Mouse (Mus musculus) limb, embryonic 14.5 days (tissue): ENCODE data around the gene Lsamp. TPM values are rescaled to one million over a fixed set of nuclear protein-coding genes. Genes with fewer than 3 reads are reported as not detected.

Experiments
- ATAC-seq: fragments of 200-750 bp; cut with Nextera tagmentation; 2 replicates; pipeline ENCODE4 v1.8.0; 2017; ENCODE audit warnings: low read depth, moderate number of reproducible peaks, moderate TSS enrichment; ENCODE audit not compliant: low FRiP score
- DNase-seq: peaks from one replicate; pipeline ENCODE4 v3.0.0-alpha.2; 2015; ENCODE audit warnings: low spot score
- H3K27ac ChIP-seq: fragments of 300-500 bp; sonication (generic); replicated peaks from 2 replicates; pipeline ENCODE4 v1.5.1; 2014; ENCODE audit warnings: low read depth, mild to moderate bottlenecking, low read length, moderate library complexity, mixed read lengths
- H3K27me3 ChIP-seq: fragments of 300-500 bp; sonication (generic); 2 replicates; pipeline ENCODE4 v1.6.1; 2014; ENCODE audit warnings: low read length, mixed read lengths; ENCODE audit not compliant: control insufficient read depth, insufficient read depth
- H3K36me3 ChIP-seq: fragments of 300-500 bp; sonication (generic); 2 replicates; pipeline ENCODE4 v1.6.1; 2014; ENCODE audit warnings: mild to moderate bottlenecking, low read length, moderate library complexity, mixed read lengths; ENCODE audit not compliant: control insufficient read depth, insufficient read depth
- H3K4me1 ChIP-seq: fragments of 300-500 bp; sonication (generic); 2 replicates; pipeline ENCODE4 v1.6.1; 2014; ENCODE audit warnings: antibody characterized with exemption, low read length, mixed read lengths; ENCODE audit not compliant: control insufficient read depth, insufficient read depth
- H3K4me2 ChIP-seq: fragments of 300-500 bp; sonication (generic); replicated peaks from 2 replicates; pipeline ENCODE4 v1.6.1; 2014; ENCODE audit warnings: low read depth, mild to moderate bottlenecking, low read length, moderate library complexity; ENCODE audit not compliant: severe bottlenecking
- H3K4me3 ChIP-seq: fragments of 300-500 bp; sonication (generic); replicated peaks from 2 replicates; pipeline ENCODE4 v1.5.1; 2014; ENCODE audit warnings: low read length
- H3K9ac ChIP-seq: fragments of 300-500 bp; sonication (generic); 2 replicates; pipeline ENCODE4 v1.6.1; 2014; ENCODE audit warnings: mild to moderate bottlenecking, low read depth, low read length, moderate library complexity; ENCODE audit not compliant: severe bottlenecking
- H3K9me3 ChIP-seq: fragments of 300-500 bp; sonication (generic); 2 replicates; pipeline ENCODE4 v1.6.1; 2016; ENCODE audit warnings: low read length; ENCODE audit not compliant: control insufficient read depth
- POLR2A ChIP-seq: fragments of 200-500 bp; IDR thresholded peaks from 2 replicates; pipeline ENCODE4 v1.8.0; 2012; ENCODE audit warnings: inconsistent platforms, mild to moderate bottlenecking, moderate library complexity, borderline replicate concordance; ENCODE audit not compliant: insufficient read depth, insufficient read length; ENCODE audit errors: extremely low read depth
- WGBS: fragments of 180-500 bp; shearing (Covaris S2); extraction: QIAGEN DNeasy Blood & Tissue Kit; methylation state at CpG from one replicate; pipeline ENCODE4 v1.1.7; 2014; 5-methylcytosine and 5-hydroxymethylcytosine counted together
- polyA plus RNA-seq, 2 experiments: library from polyadenylated mRNA; depleted of rRNA in 1 of 2; stranded (reverse) in 1 of 2; unstranded in 1 of 2; fragments of >200 nt; fragmentation: Nextera tagmentation in 1 of 2; extraction: Ambion mirVana in 1 of 2; gene quantifications; 2 replicates each; pipeline versions ENCODE4 v1.2.1 to v1.2.3; 2012 to 2014

Gene Lsamp
- polyA plus RNA-seq, 2 experiments: 5.3 to 11.8 TPM

GRCm38 (mm10) chr16:40271859-40272258, 287.7 kb downstream of the Lsamp start:
- DNase-seq: no peak
- Histone ChIP-seq H3K27ac (no peak overlapping the region), H3K27me3 (no peaks in the 10 kb centered on the region), H3K4me3 (no peak overlapping the region), H3K4me1 (no peaks in the 10 kb centered on the region), H3K4me2 (no peak overlapping the region), H3K9ac (no peak overlapping the region), H3K36me3 (no peaks in the 10 kb centered on the region), H3K9me3 (no peaks in the 10 kb centered on the region)
- ATAC-seq: no peak
- no peak for TF ChIP-seq POLR2A
- WGBS: 80% methylated on average over 3 of the region's 3 CpGs

GRCm38 (mm10) chr16:40290132-40290531, 306.0 kb downstream of the Lsamp start:
- no peak overlapping the region for H3K4me2 ChIP-seq
- H3K27ac ChIP-seq: no peak overlapping the region
- TF ChIP-seq POLR2A: no peak
- DNase-seq (no peak), ATAC-seq (no peak)
- H3K9me3 ChIP-seq: no peaks in the 10 kb centered on the region
- no peak overlapping the region for H3K9ac ChIP-seq
- WGBS: 58% methylated on average over 4 of the region's 4 CpGs
- no peaks in the 10 kb centered on the region for H3K36me3 ChIP-seq
- H3K4me3 ChIP-seq: no peak overlapping the region
- H3K27me3 ChIP-seq: no peaks in the 10 kb centered on the region
- no peaks in the 10 kb centered on the region for H3K4me1 ChIP-seq

GRCm38 (mm10) chr16:40294296-40294882, 310.2 kb downstream of the Lsamp start:
- Histone ChIP-seq H3K4me3 (no peak overlapping the region), H3K27me3 (no peaks in the 10 kb centered on the region), H3K9me3 (no peaks in the 10 kb centered on the region), H3K4me1 (no peaks in the 10 kb centered on the region), H3K9ac (no peak overlapping the region), H3K27ac (no peak overlapping the region), H3K36me3 (no peaks in the 10 kb centered on the region), H3K4me2 (no peak overlapping the region)
- DNase-seq (no peak), ATAC-seq (no peak)
- TF ChIP-seq POLR2A: no peak
- WGBS: 73% methylated on average over 4 of the region's 4 CpGs

- H3K9ac ChIP-seq: no peak overlapping the region
- no peaks in the 10 kb centered on the region for H3K36me3 ChIP-seq
- no peak overlapping the region for H3K27ac ChIP-seq
- TF ChIP-seq POLR2A: no peak
- no peaks in the 10 kb centered on the region for H3K27me3 ChIP-seq
- DNase-seq: no peak
- WGBS: 79% methylated on average over 7 of the region's 7 CpGs
- H3K4me1 ChIP-seq: no peaks in the 10 kb centered on the region
- no peak for ATAC-seq
- H3K4me2 ChIP-seq: no peak overlapping the region
- H3K9me3 ChIP-seq: no peaks in the 10 kb centered on the region
- no peak overlapping the region for H3K4me3 ChIP-seq
These were observed 311.1 kb downstream of the Lsamp start for GRCm38 (mm10) chr16:40295240-40295639.

- H3K4me3 ChIP-seq: no peak overlapping the region
- H3K9me3 ChIP-seq: no peaks in the 10 kb centered on the region
- ATAC-seq (no peak), DNase-seq (no peak)
- H3K9ac ChIP-seq: no peak overlapping the region
- no peak overlapping the region for H3K4me2 ChIP-seq
- H3K27ac ChIP-seq: no peak overlapping the region
- WGBS: 59% methylated on average over 2 of the region's 2 CpGs
- TF ChIP-seq POLR2A: no peak
- no peaks in the 10 kb centered on the region for H3K4me1 ChIP-seq
- no peaks in the 10 kb centered on the region for H3K36me3 ChIP-seq
- H3K27me3 ChIP-seq: no peaks in the 10 kb centered on the region
These were observed 323.5 kb downstream of the Lsamp start for GRCm38 (mm10) chr16:40307666-40308065.

- 81% methylated on average over 2 of the region's 2 CpGs for WGBS
- no peak for DNase-seq
- no peaks in the 10 kb centered on the region for H3K27me3 ChIP-seq
These were observed 332.0 kb downstream of the Lsamp start for GRCm38 (mm10) chr16:40316199-40316598.

More at GRCm38 (mm10) chr16:40316199-40316598, 332.0 kb downstream of the Lsamp start:
- Histone ChIP-seq H3K9ac (no peak overlapping the region), H3K4me1 (no peaks in the 10 kb centered on the region), H3K27ac (no peak overlapping the region), H3K4me3 (no peak overlapping the region), H3K4me2 (no peak overlapping the region), H3K36me3 (no peaks in the 10 kb centered on the region), H3K9me3 (no peaks in the 10 kb centered on the region)
- ATAC-seq: no peak
- no peak for TF ChIP-seq POLR2A
